Mouse (Mus musculus): ENCODE results near the gene Fndc9. TPM values are rescaled to one million over a fixed set of nuclear protein-coding genes. Genes with fewer than 3 reads are reported as not detected.

Gene Fndc9
- polyA plus RNA-seq, 1 experiment from 2014 or later, result 0.11 TPM

DNA sequence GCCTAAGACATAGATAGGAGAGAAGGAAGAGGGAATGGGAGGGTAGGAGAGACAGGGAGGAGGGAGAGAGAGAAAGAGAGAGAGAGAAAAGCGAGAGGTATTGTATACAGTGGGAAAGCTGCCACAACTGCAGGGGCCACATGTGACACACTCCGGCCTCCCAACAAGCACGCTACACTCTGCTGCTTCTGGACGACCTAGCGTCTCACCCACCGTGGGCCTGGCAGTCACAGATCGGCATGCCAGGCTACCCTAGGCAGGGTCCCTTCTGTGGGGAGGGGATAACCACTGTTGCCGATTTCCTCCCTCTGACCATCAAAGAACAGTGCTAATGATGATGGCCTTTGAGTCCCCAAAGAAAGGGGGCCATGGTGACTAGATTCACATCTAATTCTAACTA lies 23.4 kb downstream of the Fndc9 start:
- Histone ChIP-seq H3K9ac (ENCODE audit: low read length) (no peak overlapping the region), H3K4me2 (ENCODE audit: low read depth, severe bottlenecking) (no peak overlapping the region), H3K9me3 (ENCODE audit: control insufficient read depth, low read length) (no peaks in the 10 kb centered on the region), H3K36me3 (ENCODE audit: control insufficient read depth, insufficient read depth, low read length) (no peaks in the 10 kb centered on the region), H3K27me3 (ENCODE audit: control insufficient read depth, insufficient read depth, low read length) (no peaks in the 10 kb centered on the region), H3K4me1 (ENCODE audit: control insufficient read depth, insufficient read depth, low read length) (no peaks in the 10 kb centered on the region), H3K4me3 (ENCODE audit: low read depth, low read length) (no peak overlapping the region), H3K27ac (replicated peaks; ENCODE audit: low read depth, low read length) (no peak overlapping the region)
- DNase-seq (ENCODE audit: low spot score) (no peak), ATAC-seq (ENCODE audit: insufficient number of reproducible peaks, low FRiP score, low TSS enrichment, low read depth) (no peak)
- 92% methylated on average over 8 of the region's 8 CpGs for WGBS

DNA sequence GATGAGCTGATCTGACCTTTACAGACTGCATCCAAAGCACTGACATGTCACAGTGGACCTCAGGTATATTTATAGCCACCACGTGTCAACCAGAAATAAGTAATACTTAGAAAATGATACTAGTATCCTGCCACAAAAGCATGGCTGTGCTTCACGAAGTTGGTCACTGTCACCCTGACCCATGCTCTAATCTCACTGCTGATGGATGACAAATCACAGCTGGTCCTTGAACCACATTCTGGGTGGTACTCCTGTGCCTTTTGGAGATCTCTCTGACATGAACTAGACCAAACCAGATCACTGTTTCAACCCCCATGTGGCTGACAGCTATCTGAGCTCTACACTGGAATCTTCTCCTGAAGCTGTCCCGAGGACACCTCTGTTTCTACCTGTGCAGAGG lies 27.5 kb downstream of the Fndc9 start:
- 81% methylated on average over 3 of the region's 3 CpGs for WGBS
- no peak for ATAC-seq (ENCODE audit: insufficient number of reproducible peaks, low FRiP score, low TSS enrichment, low read depth)
- Histone ChIP-seq H3K9me3 (ENCODE audit: control insufficient read depth, low read length) (no peaks in the 10 kb centered on the region), H3K36me3 (ENCODE audit: control insufficient read depth, insufficient read depth, low read length) (no peaks in the 10 kb centered on the region), H3K27me3 (ENCODE audit: control insufficient read depth, insufficient read depth, low read length) (no peaks in the 10 kb centered on the region), H3K4me3 (ENCODE audit: low read depth, low read length) (no peak overlapping the region), H3K4me1 (ENCODE audit: control insufficient read depth, insufficient read depth, low read length) (no peaks in the 10 kb centered on the region), H3K4me2 (ENCODE audit: low read depth, severe bottlenecking) (no peak overlapping the region), H3K27ac (replicated peaks; ENCODE audit: low read depth, low read length) (no peak overlapping the region), H3K9ac (ENCODE audit: low read length) (no peak overlapping the region)
- no peak for DNase-seq (ENCODE audit: low spot score)

DNA sequence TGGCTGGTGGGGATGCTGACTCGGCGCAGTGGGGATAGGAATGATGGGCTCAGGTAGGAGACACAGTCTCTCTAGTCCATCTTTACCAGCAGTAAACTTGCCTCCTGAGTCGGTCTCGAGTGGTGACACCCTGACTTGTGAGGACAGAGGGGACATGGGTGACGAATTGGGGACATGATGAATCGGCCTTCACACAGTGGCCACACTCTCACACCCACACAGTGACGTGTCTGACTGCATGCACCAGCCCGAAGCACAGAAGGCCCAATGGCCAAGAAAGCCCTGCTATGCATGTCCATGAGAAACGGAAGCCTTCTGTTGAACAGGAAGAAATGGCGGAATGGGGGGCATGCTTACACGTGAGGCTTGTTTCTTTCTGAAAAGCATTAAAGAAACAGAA lies 28.0 kb downstream of the Fndc9 start:
- no peak for ATAC-seq (ENCODE audit: insufficient number of reproducible peaks, low FRiP score, low TSS enrichment, low read depth)
- Histone ChIP-seq H3K4me3 (ENCODE audit: low read depth, low read length) (no peak overlapping the region), H3K36me3 (ENCODE audit: control insufficient read depth, insufficient read depth, low read length) (no peaks in the 10 kb centered on the region), H3K9me3 (ENCODE audit: control insufficient read depth, low read length) (no peaks in the 10 kb centered on the region), H3K27me3 (ENCODE audit: control insufficient read depth, insufficient read depth, low read length) (no peaks in the 10 kb centered on the region), H3K4me1 (ENCODE audit: control insufficient read depth, insufficient read depth, low read length) (no peaks in the 10 kb centered on the region), H3K4me2 (ENCODE audit: low read depth, severe bottlenecking) (no peak overlapping the region), H3K27ac (replicated peaks; ENCODE audit: low read depth, low read length) (no peak overlapping the region), H3K9ac (ENCODE audit: low read length) (no peak overlapping the region)
- DNase-seq (ENCODE audit: low spot score), result no peak
- 89% methylated on average over 11 of the region's 11 CpGs for WGBS

DNA sequence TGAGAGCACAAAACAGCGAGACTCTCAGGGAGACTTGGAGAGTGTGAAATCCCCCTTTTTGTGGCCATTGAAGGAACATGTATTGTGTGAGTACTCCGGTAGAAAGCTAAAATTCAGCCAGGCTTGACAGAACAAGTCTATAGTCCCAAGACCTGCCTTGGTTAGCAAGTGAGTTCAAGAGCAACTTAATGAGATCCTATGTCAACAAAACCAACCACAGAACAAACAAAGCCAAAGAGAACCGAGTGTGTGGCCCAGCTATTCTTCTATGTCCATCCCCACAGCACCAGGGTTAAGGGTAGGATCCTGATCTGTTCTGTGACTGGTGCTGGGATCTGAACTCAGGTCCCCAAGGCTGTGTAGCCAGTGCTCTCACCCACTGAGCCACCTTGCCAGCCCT lies 29.3 kb downstream of the Fndc9 start:
- Histone ChIP-seq H3K27ac (replicated peaks; ENCODE audit: low read depth, low read length) (no peak overlapping the region), H3K9me3 (ENCODE audit: control insufficient read depth, low read length) (no peaks in the 10 kb centered on the region)
- no peak for ATAC-seq (ENCODE audit: insufficient number of reproducible peaks, low FRiP score, low TSS enrichment, low read depth)

DNA sequence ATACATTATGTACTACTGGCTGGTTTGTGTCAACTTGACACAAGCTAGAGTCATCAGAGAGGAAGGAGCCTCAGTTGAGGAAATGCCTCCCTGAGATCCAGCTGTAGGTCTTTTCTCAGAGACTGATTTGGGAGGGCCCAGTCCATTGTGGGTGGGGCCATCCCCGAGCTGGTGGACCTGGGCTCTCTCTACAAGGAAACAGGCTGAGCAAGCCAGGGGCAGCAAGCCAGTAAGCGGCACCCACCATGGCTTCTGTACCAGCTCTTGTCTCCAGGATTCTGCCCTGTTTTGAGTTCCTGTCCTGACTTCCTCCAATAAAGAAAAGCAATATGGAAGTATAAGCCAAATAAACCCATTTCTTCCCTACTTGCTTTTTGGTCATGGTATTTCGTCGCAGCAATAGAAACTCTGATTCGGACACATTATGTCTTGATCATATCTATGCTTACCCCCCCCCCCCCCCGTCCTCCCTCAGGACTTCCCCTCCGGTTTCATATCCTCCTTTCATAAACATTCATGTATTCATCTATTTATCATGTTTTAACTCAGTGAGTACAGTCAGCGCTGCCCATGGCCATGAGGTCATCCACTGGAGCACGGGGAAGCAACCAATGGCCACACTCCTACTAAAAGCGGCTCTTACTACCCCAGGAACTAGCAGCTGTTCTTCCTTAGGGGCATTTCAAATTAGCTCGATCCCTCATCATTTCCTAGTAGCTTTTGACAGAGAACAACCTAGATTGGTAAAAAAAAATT lies 29.9 kb downstream of the Fndc9 start:
- ATAC-seq (ENCODE audit: insufficient number of reproducible peaks, low FRiP score, low TSS enrichment, low read depth), result no peak
- Histone ChIP-seq H3K4me2 (ENCODE audit: low read depth, severe bottlenecking) (no peak overlapping the region), H3K27me3 (ENCODE audit: control insufficient read depth, insufficient read depth, low read length) (no peaks in the 10 kb centered on the region), H3K9ac (ENCODE audit: low read length) (no peak overlapping the region), H3K4me1 (ENCODE audit: control insufficient read depth, insufficient read depth, low read length) (no peaks in the 10 kb centered on the region), H3K9me3 (ENCODE audit: control insufficient read depth, low read length) (no peaks in the 10 kb centered on the region), H3K27ac (replicated peaks; ENCODE audit: low read depth, low read length) (no peak overlapping the region), H3K36me3 (ENCODE audit: control insufficient read depth, insufficient read depth, low read length) (no peaks in the 10 kb centered on the region), H3K4me3 (ENCODE audit: low read depth, low read length) (no peak overlapping the region)
- WGBS, result 89% methylated on average over 11 of the region's 11 CpGs
- no peak for DNase-seq (ENCODE audit: low spot score)

More for the DNA sequence above, 29.3 kb downstream of the Fndc9 start:
- Histone ChIP-seq H3K27me3 (ENCODE audit: control insufficient read depth, insufficient read depth, low read length) (no peaks in the 10 kb centered on the region), H3K4me3 (ENCODE audit: low read depth, low read length) (no peak overlapping the region), H3K4me2 (ENCODE audit: low read depth, severe bottlenecking) (no peak overlapping the region), H3K36me3 (ENCODE audit: control insufficient read depth, insufficient read depth, low read length) (no peaks in the 10 kb centered on the region), H3K4me1 (ENCODE audit: control insufficient read depth, insufficient read depth, low read length) (no peaks in the 10 kb centered on the region), H3K9ac (ENCODE audit: low read length) (no peak overlapping the region)
- 90% methylated on average over 3 of the region's 3 CpGs for whole genome bisulfite sequencing
- DNase-seq (ENCODE audit: low spot score), result no peak

DNA sequence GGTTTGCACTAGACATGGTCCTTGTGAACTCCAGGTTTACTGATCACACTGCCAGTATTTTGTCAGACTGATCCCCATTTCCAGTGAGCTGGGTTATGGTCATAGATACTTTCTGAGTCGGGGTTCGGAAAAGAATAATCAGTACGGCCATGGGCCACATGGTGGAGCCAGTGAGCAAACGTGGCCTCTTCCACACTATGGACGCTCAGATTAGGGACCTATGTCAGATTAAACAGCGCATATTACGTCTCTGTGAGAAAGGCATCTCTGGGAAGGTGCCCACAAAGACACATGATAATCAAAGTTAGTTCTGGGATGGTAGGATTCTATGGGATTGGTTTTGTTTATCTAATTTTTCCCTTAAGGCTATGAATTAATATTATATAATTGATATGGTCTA lies 33.7 kb downstream of the Fndc9 start:
- no peak for ATAC-seq (ENCODE audit: insufficient number of reproducible peaks, low FRiP score, low TSS enrichment, low read depth)
- no peaks in the 10 kb centered on the region for H3K36me3 ChIP-seq (ENCODE audit: control insufficient read depth, insufficient read depth, low read length)
- 29% methylated on average over 7 of the region's 7 CpGs for WGBS

DNA sequence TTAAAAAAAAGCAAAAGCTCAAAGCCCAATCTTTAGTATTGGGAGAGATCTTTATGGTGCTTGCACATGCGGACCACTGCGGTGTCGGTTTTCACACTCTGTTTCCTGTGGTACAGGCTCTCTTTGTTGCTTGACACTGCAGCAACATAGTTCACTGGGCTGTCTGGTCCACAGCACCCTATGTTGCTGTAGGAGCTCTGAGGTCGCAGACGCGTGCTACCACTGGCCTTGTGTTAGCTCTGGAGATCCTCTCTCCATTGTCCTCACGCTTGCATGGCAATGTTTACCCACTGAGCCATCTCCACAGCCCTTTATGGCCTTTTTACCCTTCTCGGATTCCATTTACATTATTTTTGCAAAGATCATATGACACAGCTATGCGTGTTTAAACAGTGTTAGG lies 34.1 kb downstream of the Fndc9 start:
- no peak for ATAC-seq (ENCODE audit: insufficient number of reproducible peaks, low FRiP score, low TSS enrichment, low read depth)
- WGBS, result 75% methylated on average over 9 of the region's 9 CpGs
- H3K27ac ChIP-seq (replicated peaks; ENCODE audit: low read depth, low read length), result no peak overlapping the region
- no peaks in the 10 kb centered on the region for H3K4me1 ChIP-seq (ENCODE audit: control insufficient read depth, insufficient read depth, low read length)
- no peak overlapping the region for H3K4me2 ChIP-seq (ENCODE audit: low read depth, severe bottlenecking)
- H3K27me3 ChIP-seq (ENCODE audit: control insufficient read depth, insufficient read depth, low read length), result no peaks in the 10 kb centered on the region
- H3K9me3 ChIP-seq (ENCODE audit: control insufficient read depth, low read length), result no peaks in the 10 kb centered on the region
- H3K36me3 ChIP-seq (ENCODE audit: control insufficient read depth, insufficient read depth, low read length), result no peaks in the 10 kb centered on the region
- no peak overlapping the region for H3K9ac ChIP-seq (ENCODE audit: low read length)
- no peak for DNase-seq (ENCODE audit: low spot score)
- H3K4me3 ChIP-seq (ENCODE audit: low read depth, low read length), result no peak overlapping the region

More for the DNA sequence above, 33.7 kb downstream of the Fndc9 start:
- H3K27ac ChIP-seq (replicated peaks; ENCODE audit: low read depth, low read length), result no peak overlapping the region
- no peaks in the 10 kb centered on the region for H3K4me1 ChIP-seq (ENCODE audit: control insufficient read depth, insufficient read depth, low read length)
- no peak overlapping the region for H3K4me3 ChIP-seq (ENCODE audit: low read depth, low read length)
- peak; percentile 80 for DNase-seq (ENCODE audit: low spot score)
- no peaks in the 10 kb centered on the region for H3K27me3 ChIP-seq (ENCODE audit: control insufficient read depth, insufficient read depth, low read length)
- H3K9ac ChIP-seq (ENCODE audit: low read length), result no peak overlapping the region
- H3K9me3 ChIP-seq (ENCODE audit: control insufficient read depth, low read length), result no peaks in the 10 kb centered on the region
- no peak overlapping the region for H3K4me2 ChIP-seq (ENCODE audit: low read depth, severe bottlenecking)

DNA sequence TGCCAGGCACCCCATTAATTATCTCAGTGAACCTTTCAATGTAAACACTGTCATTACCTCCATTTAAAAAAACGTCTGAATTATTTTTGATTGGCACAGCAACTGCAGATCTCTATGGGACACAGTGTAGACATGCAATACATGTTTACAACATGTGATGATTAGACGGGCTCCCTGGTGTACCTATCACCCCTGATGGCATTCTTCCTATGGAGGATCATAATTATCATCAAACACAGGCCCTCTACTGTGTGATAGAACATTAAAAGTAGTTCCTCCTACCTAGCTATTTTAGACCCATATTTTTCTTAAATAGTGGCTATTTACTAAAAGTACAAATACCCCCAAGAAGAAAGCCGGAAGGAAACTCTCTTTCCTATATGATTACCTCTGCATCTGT lies 34.6 kb downstream of the Fndc9 start:
- Histone ChIP-seq H3K4me3 (ENCODE audit: low read depth, low read length) (no peak overlapping the region), H3K9ac (ENCODE audit: low read length) (no peak overlapping the region), H3K4me2 (ENCODE audit: low read depth, severe bottlenecking) (no peak overlapping the region), H3K27ac (replicated peaks; ENCODE audit: low read depth, low read length) (no peak overlapping the region), H3K27me3 (ENCODE audit: control insufficient read depth, insufficient read depth, low read length) (no peaks in the 10 kb centered on the region), H3K9me3 (ENCODE audit: control insufficient read depth, low read length) (no peaks in the 10 kb centered on the region), H3K36me3 (ENCODE audit: control insufficient read depth, insufficient read depth, low read length) (no peaks in the 10 kb centered on the region), H3K4me1 (ENCODE audit: control insufficient read depth, insufficient read depth, low read length) (no peaks in the 10 kb centered on the region)
- DNase-seq (ENCODE audit: low spot score) (no peak), ATAC-seq (ENCODE audit: insufficient number of reproducible peaks, low FRiP score, low TSS enrichment, low read depth) (no peak)
- WGBS, result 73% methylated on average over 3 of the region's 3 CpGs
